ENCODE assay signal across 8 mouse cellular contexts in genomic region chrX:7692862-7693261, GRCm38 (mm10). TPM values are rescaled to one million over a fixed set of nuclear protein-coding genes. Genes with fewer than 3 reads are reported as not detected.
DNase-seq lines count a peak whose midpoint lies in the region; ATAC-seq and TF ChIP-seq lines count a peak whose summit lies in the region.

No protein-coding gene starts in this region.

- ATAC-seq in heart, embryonic 12.5 days (ENCODE audit: insufficient number of reproducible peaks, low FRiP score) = no peak
- no peak for ATAC-seq in midbrain, embryonic 15.5 days (replicated peaks)

- 29% methylated on average over 4 of the region's 4 CpGs for WGBS in heart, adult 2 months
- 33% methylated on average over 4 of the region's 4 CpGs for WGBS in heart, embryonic 12.5 days
- 30% methylated on average over 4 of the region's 4 CpGs for WGBS in bone marrow, adult 2 months
- 40% methylated on average over 4 of the region's 4 CpGs for WGBS in lung, adult 2 months
- WGBS in midbrain, embryonic 15.5 days = 41% methylated on average over 4 of the region's 4 CpGs

- no peaks in the 10 kb centered on the region for H3K79me2 ChIP-seq in heart, adult 2 months (replicated peaks; ENCODE audit: control insufficient read depth, insufficient read depth, low read length)

- no peaks in the 10 kb centered on the region; the same call in 1 of the 2 replicates for H3K4me1 ChIP-seq in heart, adult 2 months (ENCODE audit: control insufficient read depth, insufficient read depth, low read length)
- no peaks in the 10 kb centered on the region for H3K4me1 ChIP-seq in heart, embryonic 12.5 days (replicated peaks)
- no peaks in the 10 kb centered on the region for H3K4me1 ChIP-seq in bone marrow, adult 2 months (ENCODE audit: control insufficient read depth, insufficient read depth, low read length)
- H3K4me1 ChIP-seq in lung, adult 2 months (ENCODE audit: control insufficient read depth, insufficient read depth, low read length) = no peaks in the 10 kb centered on the region
- peaks cover 3% of the 10 kb centered on the region; the same call in 1 of the 2 replicates for H3K4me1 ChIP-seq in midbrain, embryonic 15.5 days

- H3K36me3 ChIP-seq in heart, adult 2 months (ENCODE audit: control insufficient read depth, insufficient read depth, low read length) = no peaks in the 10 kb centered on the region
- H3K36me3 ChIP-seq in heart, embryonic 12.5 days = no peaks in the 10 kb centered on the region
- no peaks in the 10 kb centered on the region for H3K36me3 ChIP-seq in midbrain, embryonic 15.5 days (replicated peaks)

- no peaks in the 10 kb centered on the region for H3K27me3 ChIP-seq in heart, adult 2 months (ENCODE audit: control insufficient read depth, insufficient read depth, low read length)
- H3K27me3 ChIP-seq in heart, embryonic 12.5 days (replicated peaks) = no peaks in the 10 kb centered on the region
- H3K27me3 ChIP-seq in midbrain, embryonic 15.5 days (replicated peaks) = no peaks in the 10 kb centered on the region

- no peak overlapping the region for H3K4me3 ChIP-seq in heart, adult 2 months
- no peak overlapping the region for H3K4me3 ChIP-seq in heart, embryonic 12.5 days
- no peak overlapping the region for H3K4me3 ChIP-seq in bone marrow, adult 2 months (replicated peaks; ENCODE audit: control insufficient read depth, low read depth, low read length)
- H3K4me3 ChIP-seq in lung, adult 2 months (replicated peaks; ENCODE audit: extremely low read depth, low read depth, low read length) = no peak overlapping the region
- no peak overlapping the region for H3K4me3 ChIP-seq in midbrain, embryonic 15.5 days

- no peak overlapping the region for H3K9ac ChIP-seq in heart, adult 2 months (ENCODE audit: low read depth, low read length)
- H3K9ac ChIP-seq in heart, embryonic 12.5 days = no peak overlapping the region
- H3K9ac ChIP-seq in midbrain, embryonic 15.5 days = no peak overlapping the region

- no peak overlapping the region for H3K4me2 ChIP-seq in heart, embryonic 12.5 days
- no peak overlapping the region for H3K4me2 ChIP-seq in midbrain, embryonic 15.5 days

- no peak for TF ChIP-seq EP300 in heart, adult 2 months (IDR thresholded peaks at IDR 0.05; ENCODE audit: insufficient read depth, low read depth, low read length)

- intact Hi-C loops in heart, adult 2 months (cut with DNase I) = loop anchor here (5.0 kb wide), 1 partner anchor 221 kb away; no protein-coding TSS in a partner anchor

- no peak for TF ChIP-seq POLR2A in heart, adult 2 months (IDR thresholded peaks at IDR 0.05; ENCODE audit: insufficient read depth, low read depth, low read length)
- no peak for TF ChIP-seq POLR2A in bone marrow, adult 2 months (IDR thresholded peaks at IDR 0.05; ENCODE audit: borderline replicate concordance, control insufficient read depth, low read depth, low read length)
- no peak for TF ChIP-seq POLR2A in lung, adult 2 months (IDR thresholded peaks at IDR 0.05; ENCODE audit: borderline replicate concordance, extremely low read depth, low read depth, low read length)

- DNase-seq in heart, adult 2 months = no peak
- peak; percentile 81 for DNase-seq in CD4-positive helper T cell, adult 2 months (ENCODE audit: low read depth, low spot score)
- no peak for DNase-seq in lung, adult 2 months
- DNase-seq in right cerebral cortex, postnatal 25 days = no peak
- no peak for DNase-seq in ovary, adult 18-20 months (ENCODE audit: low spot score)

- no peaks in the 10 kb centered on the region for H3K9me3 ChIP-seq in heart, embryonic 12.5 days (replicated peaks)
- no peaks in the 10 kb centered on the region for H3K9me3 ChIP-seq in midbrain, embryonic 15.5 days

- H3K27ac ChIP-seq in heart, adult 2 months = no peak overlapping the region
- H3K27ac ChIP-seq in heart, embryonic 12.5 days (ENCODE audit: poor library complexity, severe bottlenecking) = no peak overlapping the region
- H3K27ac ChIP-seq in bone marrow, adult 2 months (ENCODE audit: control insufficient read depth, insufficient read depth, low read depth, low read length, poor library complexity) = no peak overlapping the region
- H3K27ac ChIP-seq in midbrain, embryonic 15.5 days = no peak overlapping the region

- TF ChIP-seq CTCF in heart, adult 2 months (IDR thresholded peaks at IDR 0.05) = peak; percentile 72
- peak; percentile 36; the same call in 1 of the 2 replicates for TF ChIP-seq CTCF in bone marrow, adult 2 months (IDR thresholded peaks at IDR 0.05; ENCODE audit: control insufficient read depth, insufficient read depth, low read length)
- TF ChIP-seq CTCF in lung, adult 2 months (IDR thresholded peaks at IDR 0.05; ENCODE audit: insufficient read depth, low read length) = peak; percentile 28; the same call in 1 of the 2 replicates

RNA-seq across cellular contexts. Expression of gene Gpkow, which starts 4.1 kb away (rescaled TPM):
- total RNA-seq in heart, adult 2 months (2021) = 10 to 100 TPM; 18.0 to 19.3 TPM
- polyA plus RNA-seq in heart, adult 2 months (2012; rRNA removed) = 7.1 and 11.4 TPM in 2 replicates
- 35.5 and 36.4 TPM in 2 replicates for polyA plus RNA-seq in heart, embryonic 12.5 days (2016; fragmentation: Nextera tagmentation; extraction: Ambion mirVana)
- 17.6 and 19.1 TPM in 2 replicates for polyA plus RNA-seq in bone marrow, adult 2 months (2011; ENCODE audit: insufficient read depth, insufficient read length, low replicate concordance, missing spikeins)
- 8.4 and 9.4 TPM in 2 replicates for polyA plus RNA-seq in lung, adult 2 months (2012; rRNA removed)
- 44.9 and 45.8 TPM in 2 replicates for polyA plus RNA-seq in midbrain, embryonic 15.5 days (2015; fragmentation: Nextera tagmentation; extraction: Ambion mirVana)

RNA-seq across cellular contexts. Expression of gene Magix, which starts 11.8 kb away (rescaled TPM):
- total RNA-seq in heart, adult 2 months (2021) = 10 to 100 TPM; 23.1 to 32.5 TPM
- 37.5 and 44.5 TPM in 2 replicates for polyA plus RNA-seq in heart, adult 2 months (2012; rRNA removed)
- 0.18 TPM in 2 replicates for polyA plus RNA-seq in heart, embryonic 12.5 days (2016; fragmentation: Nextera tagmentation; extraction: Ambion mirVana)
- polyA plus RNA-seq in bone marrow, adult 2 months (2011; ENCODE audit: insufficient read depth, insufficient read length, low replicate concordance, missing spikeins) = not detected in 2 replicates
- polyA plus RNA-seq in lung, adult 2 months (2012; rRNA removed) = 12.3 and 17.2 TPM in 2 replicates
- polyA plus RNA-seq in midbrain, embryonic 15.5 days (2015; fragmentation: Nextera tagmentation; extraction: Ambion mirVana) = 0.09 TPM in 1 of 2 replicates, not detected in the other

RNA-seq across cellular contexts. Expression of gene Wdr45, which starts 21.3 kb away (rescaled TPM):
- 10 to 100 TPM; 41.3 to 42.5 TPM for total RNA-seq in heart, adult 2 months (2021)
- 48.3 and 57.9 TPM in 2 replicates for polyA plus RNA-seq in heart, adult 2 months (2012; rRNA removed)
- polyA plus RNA-seq in heart, embryonic 12.5 days (2016; fragmentation: Nextera tagmentation; extraction: Ambion mirVana) = 21.6 and 22.4 TPM in 2 replicates
- polyA plus RNA-seq in bone marrow, adult 2 months (2011; ENCODE audit: insufficient read depth, insufficient read length, low replicate concordance, missing spikeins) = 54.7 and 91.1 TPM in 2 replicates
- 83.4 and 128 TPM in 2 replicates for polyA plus RNA-seq in lung, adult 2 months (2012; rRNA removed)
- polyA plus RNA-seq in midbrain, embryonic 15.5 days (2015; fragmentation: Nextera tagmentation; extraction: Ambion mirVana) = 35.0 and 35.2 TPM in 2 replicates

RNA-seq across cellular contexts. Expression of gene Plp2, which starts 21.7 kb away (rescaled TPM):
- total RNA-seq in heart, adult 2 months (2021) = 10 to 100 TPM; 40.3 to 56.3 TPM
- 118 and 159 TPM in 2 replicates for polyA plus RNA-seq in heart, adult 2 months (2012; rRNA removed)
- 147 and 155 TPM in 2 replicates for polyA plus RNA-seq in heart, embryonic 12.5 days (2016; fragmentation: Nextera tagmentation; extraction: Ambion mirVana)
- polyA plus RNA-seq in bone marrow, adult 2 months (2011; ENCODE audit: insufficient read depth, insufficient read length, low replicate concordance, missing spikeins) = 5.3 and 33.2 TPM in 2 replicates
- 208 and 264 TPM in 2 replicates for polyA plus RNA-seq in lung, adult 2 months (2012; rRNA removed)
- 17.5 and 19.7 TPM in 2 replicates for polyA plus RNA-seq in midbrain, embryonic 15.5 days (2015; fragmentation: Nextera tagmentation; extraction: Ambion mirVana)

RNA-seq across cellular contexts. Expression of gene Gm45208, which starts 29.2 kb away (rescaled TPM):
- under 1 TPM in 1 of 2 experiments, not detected in 1; 0.94 TPM for total RNA-seq in heart, adult 2 months (2021)
- 0.21 TPM in 1 of 2 replicates, not detected in the other for polyA plus RNA-seq in heart, adult 2 months (2012; rRNA removed)
- not detected in 2 replicates for polyA plus RNA-seq in heart, embryonic 12.5 days (2016; fragmentation: Nextera tagmentation; extraction: Ambion mirVana)
- polyA plus RNA-seq in bone marrow, adult 2 months (2011; ENCODE audit: insufficient read depth, insufficient read length, low replicate concordance, missing spikeins) = not detected in 2 replicates
- 1.7 and 2.7 TPM in 2 replicates for polyA plus RNA-seq in lung, adult 2 months (2012; rRNA removed)
- 0.85 and 1.3 TPM in 2 replicates for polyA plus RNA-seq in midbrain, embryonic 15.5 days (2015; fragmentation: Nextera tagmentation; extraction: Ambion mirVana)
